Mouse (Mus musculus): Measurements from ENCODE around the gene Olfr1151. TPM values are rescaled to one million over a fixed set of nuclear protein-coding genes. Genes with fewer than 3 reads are reported as not detected.

The Olfr1151 gene
- not detected for total RNA-seq (2021)
- long read RNA-seq, experiment 1 = 0 reads
- long read RNA-seq, experiment 2 = 0 reads

DNA sequence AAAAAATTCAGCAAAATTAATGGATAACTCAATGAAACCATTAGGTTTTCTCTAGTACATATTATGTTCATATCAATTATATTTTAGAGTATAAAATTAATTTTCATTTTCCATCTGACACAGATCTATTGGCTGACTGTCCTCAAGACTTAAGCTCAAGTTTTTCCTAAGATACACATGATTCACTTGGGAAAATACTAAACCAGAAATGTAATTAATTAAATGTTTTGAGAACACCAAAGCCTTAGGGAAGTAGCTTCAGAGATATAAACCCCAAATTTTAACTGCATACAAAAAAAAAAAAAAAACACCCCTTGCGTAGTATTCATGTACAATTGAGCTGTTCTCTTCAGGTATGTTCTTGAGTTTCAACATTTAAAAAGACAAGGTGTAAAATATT lies at the start of gene Olfr1151:
Gene Olfr1151 (plus strand): TSS at position 301 of the 400 bp plus-strand sequence.
- intact Hi-C loops (cut with DNase I; ENCODE audit: low total_unique reads) = no loop called here
- no peak for DNase-seq

DNA sequence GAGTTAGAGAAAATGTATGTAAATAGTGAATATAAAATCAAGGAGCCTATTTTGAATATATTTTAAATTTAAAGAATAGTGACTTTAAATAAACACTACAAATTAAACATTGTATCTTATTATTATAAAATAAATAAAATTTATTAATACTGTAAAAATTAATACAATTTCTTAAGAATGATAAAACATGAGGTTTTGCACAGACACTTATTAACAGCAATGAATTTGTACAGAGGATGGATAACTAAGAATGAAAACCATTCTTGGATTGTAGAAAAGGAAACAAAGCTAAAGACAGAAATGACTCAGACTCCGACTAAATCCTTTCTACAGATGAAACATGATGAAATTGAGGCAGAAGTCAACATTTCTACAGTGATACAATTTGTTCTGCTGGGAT lies 46.1 kb upstream of the Olfr1151 start, which contains the start of gene Olfr1145:
Gene Olfr1145 (plus strand): TSS at position 301 of the 400 bp plus-strand sequence.
- intact Hi-C loops (cut with DNase I; ENCODE audit: low total_unique reads) = no loop called here
- DNase-seq = no peak

DNA sequence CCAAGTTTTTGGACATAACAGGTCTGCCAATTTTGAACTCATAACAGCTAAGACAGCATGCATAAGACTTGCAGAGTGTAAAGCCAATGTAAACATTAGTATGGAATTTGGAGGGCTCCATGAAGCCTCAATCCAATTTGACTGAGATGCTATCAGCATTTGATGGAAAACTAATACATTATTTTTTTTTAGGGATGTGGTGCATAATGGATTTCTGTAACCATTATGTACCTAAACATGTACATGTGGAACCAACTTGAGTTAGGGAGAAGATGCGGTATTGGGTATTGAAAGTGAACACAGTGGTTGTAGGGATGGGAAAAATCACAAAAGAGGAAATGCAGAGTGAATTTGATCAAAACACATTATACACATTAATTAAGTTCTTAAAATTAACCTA lies 25.4 kb upstream of the Olfr1151 start, which contains the start of gene Olfr1148:
Gene Olfr1148 (plus strand): TSS at position 301 of the 400 bp plus-strand sequence.
- intact Hi-C loops (cut with DNase I; ENCODE audit: low total_unique reads) = no loop called here
- no peak for DNase-seq

DNA sequence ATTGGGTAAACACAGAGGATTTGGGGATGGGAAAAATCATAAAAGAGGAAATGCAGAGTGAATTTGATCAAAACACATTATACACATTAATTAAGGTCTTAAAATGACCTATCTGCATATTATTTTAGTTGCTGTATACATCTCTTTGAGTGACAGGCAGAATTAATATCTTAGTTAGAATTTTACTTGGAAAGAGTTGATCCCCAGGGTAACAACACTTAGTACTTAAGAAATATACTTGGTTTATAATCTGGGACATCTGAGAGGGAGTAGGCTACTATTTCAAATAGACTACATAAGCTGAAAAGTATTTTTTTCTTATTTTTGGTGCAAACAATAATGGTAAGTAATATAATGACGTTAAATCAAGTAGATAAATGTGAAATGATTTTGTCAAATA lies 12.0 kb upstream of the Olfr1151 start, which contains the start of gene Olfr1150-ps1:
Gene Olfr1150-ps1 (plus strand): TSS at position 301 of the 400 bp plus-strand sequence.
- no peak for DNase-seq
- intact Hi-C loops (cut with DNase I; ENCODE audit: low total_unique reads) = no loop called here

DNA sequence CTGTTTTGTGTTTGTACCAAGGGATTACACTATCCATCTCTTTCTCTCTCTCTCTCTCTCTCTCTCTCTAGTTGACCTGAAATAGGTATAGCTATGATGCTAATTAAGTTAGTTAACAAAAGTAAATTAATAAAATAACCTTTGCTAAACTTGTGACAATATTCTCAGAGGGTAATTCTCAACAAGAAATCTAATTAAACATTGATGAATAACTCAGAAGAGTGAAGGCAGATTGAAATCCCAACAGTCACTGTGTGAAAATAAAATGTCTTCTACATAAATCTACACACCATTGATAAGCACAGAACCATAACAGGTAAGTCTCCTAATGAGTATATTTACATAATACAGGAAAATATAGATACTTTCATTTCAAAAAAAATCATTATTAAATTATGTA lies 10.5 kb downstream of the Olfr1151 start, which contains the start of gene Olfr1152:
Gene Olfr1152 (plus strand): TSS at position 301 of the 400 bp plus-strand sequence.
- DNase-seq = no peak
- intact Hi-C loops (cut with DNase I; ENCODE audit: low total_unique reads) = no loop called here

DNA sequence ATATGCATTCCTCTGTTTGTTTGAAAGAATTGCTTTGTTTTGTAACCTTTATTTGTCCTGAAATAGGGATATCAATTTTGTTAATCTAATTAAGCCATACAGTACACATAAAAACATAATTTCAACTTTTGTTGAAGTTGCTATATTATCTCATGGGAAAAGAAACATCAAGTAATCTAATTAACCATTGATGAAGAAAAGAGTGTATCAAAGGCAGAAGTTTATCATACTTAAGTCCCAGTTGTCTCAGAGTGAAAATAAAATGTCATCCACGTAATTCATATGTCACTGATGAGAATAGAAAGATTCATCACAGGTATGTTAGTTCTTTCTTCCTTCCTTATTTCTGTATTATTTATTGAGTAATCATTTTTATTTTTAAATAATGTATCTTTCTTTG lies 39.0 kb downstream of the Olfr1151 start, which contains the start of gene Olfr1153:
Gene Olfr1153 (plus strand): TSS at position 301 of the 400 bp plus-strand sequence.
- DNase-seq = no peak
- intact Hi-C loops (cut with DNase I; ENCODE audit: low total_unique reads) = no loop called here

DNA sequence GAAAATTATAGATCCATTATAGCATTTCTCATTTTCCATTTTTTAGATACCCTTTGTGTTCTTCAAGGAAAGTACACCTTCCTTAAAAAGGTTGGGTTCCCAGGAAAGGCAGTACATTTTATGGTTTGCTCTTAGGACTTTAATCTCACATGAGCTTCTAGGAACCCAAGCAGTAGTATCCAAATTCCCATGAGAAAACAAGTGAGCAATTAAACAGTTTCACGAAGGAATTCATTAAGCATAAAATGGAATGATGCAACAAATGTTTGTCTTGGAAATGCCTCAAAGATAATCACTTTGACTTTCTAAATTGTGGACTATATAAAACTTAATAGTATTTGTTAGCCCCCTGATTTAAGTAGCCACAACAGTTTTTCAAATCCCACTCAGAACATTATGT lies 49.4 kb downstream of the Olfr1151 start, which contains the start of gene Olfr1154:
Gene Olfr1154 (minus strand): TSS at position 101 of the 400 bp plus-strand sequence.
- intact Hi-C loops (cut with DNase I; ENCODE audit: low total_unique reads) = no loop called here
- no peak for DNase-seq

Other genes starting within 250 kb of the Olfr1151 start
- gene Olfr1130, start 249.7 kb upstream of the Olfr1151 start, total RNA-seq (2021) = not detected
- not detected for gene Olfr1131, start 228.8 kb upstream of the Olfr1151 start, total RNA-seq (2021)
- gene Olfr1132, start 218.3 kb upstream of the Olfr1151 start, total RNA-seq (2021) = not detected
- gene Olfr1133, start 208.5 kb upstream of the Olfr1151 start, total RNA-seq (2021) = not detected
- gene Olfr1134, start 197.4 kb upstream of the Olfr1151 start, total RNA-seq (2021) = not detected
- gene Olfr1135, start 182.2 kb upstream of the Olfr1151 start, total RNA-seq (2021) = not detected
- not detected for gene Olfr1136, start 161.9 kb upstream of the Olfr1151 start, total RNA-seq (2021)
- gene Olfr1137, start 142.7 kb upstream of the Olfr1151 start, total RNA-seq (2021) = not detected
- not detected for gene Olfr1138, start 115.9 kb upstream of the Olfr1151 start, total RNA-seq (2021)
- not detected for gene Olfr1140, start 112.1 kb upstream of the Olfr1151 start, total RNA-seq (2021)
- gene Olfr1141, start 101.9 kb upstream of the Olfr1151 start, total RNA-seq (2021) = not detected
- gene Olfr152, start 76.4 kb upstream of the Olfr1151 start, total RNA-seq (2021) = not detected
- not detected for gene Olfr1143, start 55.3 kb upstream of the Olfr1151 start, total RNA-seq (2021)
- gene Olfr1145, start 46.0 kb upstream of the Olfr1151 start, total RNA-seq (2021) = not detected
- gene Olfr1148, start 25.3 kb upstream of the Olfr1151 start, total RNA-seq (2021) = not detected
- not detected for gene Olfr1150-ps1, start 11.9 kb upstream of the Olfr1151 start, total RNA-seq (2021)
- not detected for gene Olfr1152, start 10.6 kb downstream of the Olfr1151 start, total RNA-seq (2021)
- gene Olfr1153, start 39.1 kb downstream of the Olfr1151 start, total RNA-seq (2021) = not detected
- not detected for gene Olfr1154, start 49.3 kb downstream of the Olfr1151 start, total RNA-seq (2021)
- gene Olfr1155, start 89.3 kb downstream of the Olfr1151 start, total RNA-seq (2021) = not detected
- not detected for gene Olfr1156, start 97.2 kb downstream of the Olfr1151 start, total RNA-seq (2021)
- gene Olfr1157, start 112.4 kb downstream of the Olfr1151 start, total RNA-seq (2021) = not detected
- not detected for gene Olfr74, start 118.8 kb downstream of the Olfr1151 start, total RNA-seq (2021)
- gene Olfr1158, start 134.3 kb downstream of the Olfr1151 start, total RNA-seq (2021) = not detected
- gene Olfr1160, start 152.4 kb downstream of the Olfr1151 start, total RNA-seq (2021) = not detected
- gene Olfr1161, start 166.9 kb downstream of the Olfr1151 start, total RNA-seq (2021) = not detected
- not detected for gene Olfr73, start 181.8 kb downstream of the Olfr1151 start, total RNA-seq (2021)
- not detected for gene Olfr1162, start 195.3 kb downstream of the Olfr1151 start, total RNA-seq (2021)
- not detected for gene Olfr1163, start 216.0 kb downstream of the Olfr1151 start, total RNA-seq (2021)
- gene Olfr1164, start 238.1 kb downstream of the Olfr1151 start, total RNA-seq (2021) = not detected

Data from gastrocnemius, postnatal 14 days (tissue).